Mouse (Mus musculus) ES-E14 (cell line): ENCODE measurements around the gene Rabgap1l. TPM values are rescaled to one million over a fixed set of nuclear protein-coding genes. Genes with fewer than 3 reads are reported as not detected.

Experiments used
- DNase-seq: peaks from one replicate; pipeline ENCODE4 v3.0.0-alpha.2; 2013; ENCODE audit warnings: low read depth, low spot score
- H3K27ac ChIP-seq: 2 replicates; pipeline ENCODE4 v1.5.1; 2012; ENCODE audit warnings: low read depth, mild to moderate bottlenecking, low read length, moderate library complexity, mixed read lengths; ENCODE audit not compliant: poor library complexity, insufficient read depth, severe bottlenecking
- H3K36me3 ChIP-seq: 2 replicates; pipeline ENCODE4 v1.6.1; 2012; ENCODE audit warnings: mild to moderate bottlenecking, low read length, moderate library complexity, mixed read lengths; ENCODE audit not compliant: control insufficient read depth, poor library complexity, insufficient read depth, severe bottlenecking
- H3K4me1 ChIP-seq, 2 experiments: fragments of 150-350 bp in 1 of 2; sonication (generic) in 1 of 2; 2 replicates each; pipeline ENCODE4 v1.6.1; 2012; ENCODE audit warnings: low read length in 2 of 2, mild to moderate bottlenecking in 1 of 2, mixed read lengths in 1 of 2; ENCODE audit not compliant: control insufficient read depth in 2 of 2, insufficient read depth in 2 of 2, poor library complexity in 1 of 2
- H3K4me3 ChIP-seq, 2 experiments: fragments of 150-350 bp in 1 of 2; sonication (generic) in 1 of 2; 2 replicates each; pipeline ENCODE4 v1.5.1; 2012; ENCODE audit warnings: low read length in 2 of 2, low read depth in 1 of 2, mild to moderate bottlenecking in 1 of 2, mixed read lengths in 1 of 2; ENCODE audit not compliant: insufficient read depth in 1 of 2, poor library complexity in 1 of 2, severe bottlenecking in 1 of 2
- H3K9ac ChIP-seq: 2 replicates; pipeline ENCODE4 v1.6.1; 2012; ENCODE audit warnings: low read depth, mild to moderate bottlenecking, low read length, mixed read lengths; ENCODE audit not compliant: poor library complexity, insufficient read depth, severe bottlenecking
- H3K9me3 ChIP-seq: fragments of 150-350 bp; sonication (generic); 2 replicates; pipeline ENCODE4 v1.6.1; 2012; ENCODE audit warnings: low read depth, mild to moderate bottlenecking, low read length; ENCODE audit not compliant: control insufficient read depth, insufficient read depth
- CHD2 ChIP-seq: IDR thresholded peaks from 2 replicates; pipeline ENCODE4 v1.6.1; 2014; ENCODE audit warnings: mild to moderate bottlenecking, low read depth, low read length, inconsistent platforms
- HCFC1 ChIP-seq: IDR thresholded peaks from 2 replicates; pipeline ENCODE4 v1.6.1; 2012; ENCODE audit warnings: low read length, inconsistent platforms, borderline replicate concordance; ENCODE audit not compliant: insufficient read depth
- MAFK ChIP-seq: IDR thresholded peaks from 2 replicates; pipeline ENCODE4 v1.6.1; 2014; ENCODE audit warnings: mild to moderate bottlenecking, low read depth, low read length, inconsistent platforms; ENCODE audit not compliant: insufficient read depth
- ZC3H11A ChIP-seq: IDR thresholded peaks from 2 replicates; pipeline ENCODE4 v1.6.1; 2012; ENCODE audit warnings: low read depth, mild to moderate bottlenecking, inconsistent platforms, low read length, borderline replicate concordance
- ZNF384 ChIP-seq: IDR thresholded peaks from 2 replicates; pipeline ENCODE4 v1.6.1; 2012; ENCODE audit warnings: low read depth, low read length, inconsistent platforms
- in situ Hi-C, 2 experiments: fragments of 600-800 bp; cut with MboI; formaldehyde crosslinking; loops; one replicate each; pipeline ENCODE4 v1.15.1; 2025; ENCODE audit warnings: low sequenced_read_pairs in 2 of 2, inconsistent platforms in 1 of 2; ENCODE audit not compliant: unreplicated experiment in 2 of 2
- total RNA-seq: library from RNA; depleted of rRNA; stranded (reverse); fragments of 300-350 nt; gene quantifications from 2 replicates; pipeline ENCODE4 v1.2.3, GENCODE M21; 2012

Gene Rabgap1l
- total RNA-seq, 1 experiment: 10.3 TPM

GRCm38 (mm10) chr1:160304969-160305498 lies 488.0 kb downstream of the Rabgap1l start:
- DNase-seq: no peak
- H3K4me1 ChIP-seq: peaks cover 0 to 8% of the 10 kb centered on the region in 2 experiments; a peak in 1 of 4 replicates

GRCm38 (mm10) chr1:160302268-160302667 lies 490.7 kb downstream of the Rabgap1l start:
- DNase-seq: no peak
- H3K27ac ChIP-seq: no peak overlapping the region

More at GRCm38 (mm10) chr1:160304969-160305498, 488.0 kb downstream of the Rabgap1l start:
- no peak overlapping the region for H3K27ac ChIP-seq
- no peaks in the 10 kb centered on the region for H3K9me3 ChIP-seq
- in situ Hi-C loops: no loop called here
- TF ChIP-seq ZC3H11A (no peak), CHD2 (no peak), ZNF384 (no peak), HCFC1 (no peak), MAFK (no peak)
- H3K36me3 ChIP-seq: no peaks in the 10 kb centered on the region; the same call in 1 of the 2 replicates
- H3K9ac ChIP-seq: no peak overlapping the region
- no peak overlapping the region for H3K4me3 ChIP-seq

GRCm38 (mm10) chr1:160301156-160301555 lies 491.9 kb downstream of the Rabgap1l start:
- Histone ChIP-seq H3K4me1 (no peaks in the 10 kb centered on the region), H3K9ac (no peak overlapping the region), H3K4me3 (no peak overlapping the region), H3K9me3 (no peaks in the 10 kb centered on the region), H3K36me3 (no peaks in the 10 kb centered on the region), H3K27ac (no peak overlapping the region)
- no peak for DNase-seq
- in situ Hi-C loops: no loop called here
- TF ChIP-seq ZNF384 (no peak), ZC3H11A (no peak), HCFC1 (no peak), CHD2 (no peak), MAFK (no peak)

More at GRCm38 (mm10) chr1:160302268-160302667, 490.7 kb downstream of the Rabgap1l start:
- no peak overlapping the region for H3K9ac ChIP-seq
- H3K4me3 ChIP-seq: no peak overlapping the region
- H3K4me1 ChIP-seq: peaks cover 0 to 4% of the 10 kb centered on the region in 2 experiments; a peak in 1 of 4 replicates
- TF ChIP-seq MAFK (no peak), CHD2 (no peak), HCFC1 (no peak), ZC3H11A (no peak), ZNF384 (no peak)
- no peaks in the 10 kb centered on the region; the same call in 1 of the 2 replicates for H3K36me3 ChIP-seq
- in situ Hi-C loops: no loop called here
- H3K9me3 ChIP-seq: no peaks in the 10 kb centered on the region

DNA sequence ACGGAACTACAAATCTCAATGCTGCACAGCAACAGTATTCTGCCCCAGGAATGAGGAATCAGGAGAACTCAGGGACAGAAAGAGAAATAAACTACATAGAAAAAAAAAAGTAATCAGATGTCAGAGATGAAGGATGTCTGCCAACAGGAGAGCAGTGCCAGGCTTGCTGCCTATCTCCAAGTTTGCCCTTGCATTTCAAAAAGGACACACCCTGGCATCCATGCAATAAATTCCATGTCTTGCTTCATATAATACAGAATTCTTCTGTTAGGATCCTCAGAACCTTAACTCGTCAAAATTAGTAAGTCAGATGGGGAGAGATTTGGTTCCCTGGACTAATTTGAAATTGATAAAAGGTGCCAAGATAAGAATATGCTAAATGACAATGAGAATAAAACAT lies 492.3 kb downstream of the Rabgap1l start:
- DNase-seq: no peak
- no peak overlapping the region for H3K4me3 ChIP-seq
- no peak overlapping the region for H3K9ac ChIP-seq
- H3K9me3 ChIP-seq: no peaks in the 10 kb centered on the region
- H3K36me3 ChIP-seq: no peaks in the 10 kb centered on the region
- no peaks in the 10 kb centered on the region for H3K4me1 ChIP-seq
- in situ Hi-C loops: no loop called here
- H3K27ac ChIP-seq: no peak overlapping the region
- TF ChIP-seq ZNF384 (no peak), MAFK (no peak), HCFC1 (no peak), CHD2 (no peak), ZC3H11A (no peak)

DNA sequence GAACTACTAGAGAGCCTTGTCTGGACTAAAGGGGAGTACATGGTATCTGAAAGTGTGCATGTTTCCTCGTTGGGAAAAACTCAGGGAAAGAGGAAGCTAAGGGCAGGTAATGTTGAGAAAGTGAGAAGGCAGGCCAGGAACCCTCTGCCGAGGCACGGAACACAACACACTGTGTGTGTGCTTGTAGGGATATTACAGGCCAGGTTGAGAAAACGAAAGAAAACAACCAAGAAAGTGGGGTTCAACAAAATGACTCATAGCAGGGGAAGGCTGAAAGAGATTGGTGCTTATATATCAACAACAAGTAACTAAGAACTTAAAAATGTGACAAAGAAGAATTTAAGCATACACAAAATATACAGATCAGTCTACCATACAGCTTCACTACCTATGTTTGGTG lies 493.0 kb downstream of the Rabgap1l start:
- DNase-seq: no peak
- no peak overlapping the region for H3K27ac ChIP-seq
- no peak overlapping the region for H3K9ac ChIP-seq
- no peak overlapping the region for H3K4me3 ChIP-seq
- H3K9me3 ChIP-seq: no peaks in the 10 kb centered on the region
- in situ Hi-C loops: no loop called here
- no peaks in the 10 kb centered on the region for H3K4me1 ChIP-seq
- TF ChIP-seq CHD2 (no peak), HCFC1 (no peak), ZC3H11A (no peak), MAFK (no peak), ZNF384 (no peak)
- H3K36me3 ChIP-seq: no peaks in the 10 kb centered on the region
